Mouse (Mus musculus) kidney, postnatal 4 days (tissue): ENCODE results near the gene Vmn1r143.
"Not testable (repeated sequence)": the region's sequence is repeated elsewhere in the genome, so short reads cannot be mapped to it uniquely, and the experiment has no call there.

Experiments used
- DNase-seq, 2 experiments: peaks; one replicate each; pipeline ENCODE4 v3.0.0; 2021; ENCODE audit warnings: mixed read lengths in 2 of 2

The Vmn1r143 gene

DNA sequence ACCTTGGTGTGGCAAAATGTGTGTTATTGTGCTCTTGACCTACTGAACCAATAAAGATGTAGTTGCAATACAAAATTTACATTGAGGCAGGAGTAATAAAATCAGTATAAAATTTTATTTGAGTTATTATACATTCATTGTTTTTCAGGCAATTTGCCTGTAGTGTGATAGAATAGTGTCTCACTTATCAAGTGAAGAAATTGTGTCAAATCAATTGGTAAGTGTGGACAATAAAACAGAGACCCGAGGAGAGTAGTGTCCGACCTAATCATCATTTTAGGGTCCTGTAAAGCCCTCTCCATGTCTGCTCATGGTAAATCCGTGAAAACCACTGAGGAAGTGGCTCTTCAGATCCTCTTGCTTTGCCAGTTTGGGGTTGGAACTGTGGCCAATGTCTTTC, at the start of gene Vmn1r143:
Gene Vmn1r143, plus strand, starts transcription at position 301 of the 400 bp plus-strand sequence.
- DNase-seq, result not testable (repeated sequence)

DNA sequence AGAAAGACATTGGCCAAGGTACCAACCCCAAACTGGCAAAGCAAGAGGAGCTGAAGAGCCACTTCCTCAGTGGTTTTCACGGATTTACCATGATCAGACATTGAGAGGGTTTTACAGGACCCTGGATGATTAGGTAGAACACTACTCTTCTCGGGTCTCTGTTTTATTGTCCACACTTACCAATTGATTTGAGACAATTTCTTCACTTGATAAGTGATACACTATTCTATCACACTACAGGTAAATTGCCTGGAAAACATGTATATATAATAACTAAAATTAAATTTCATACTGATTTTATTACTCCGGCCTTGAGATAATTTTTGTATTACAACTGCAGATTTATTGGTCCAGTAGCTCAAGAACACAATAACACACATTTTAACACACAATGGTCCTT, 25.2 kb upstream of the Vmn1r143 start, which contains the start of gene Vmn1r142:
Gene Vmn1r142, minus strand, starts transcription at position 101 of the 400 bp plus-strand sequence.
- DNase-seq, result not testable (repeated sequence)

DNA sequence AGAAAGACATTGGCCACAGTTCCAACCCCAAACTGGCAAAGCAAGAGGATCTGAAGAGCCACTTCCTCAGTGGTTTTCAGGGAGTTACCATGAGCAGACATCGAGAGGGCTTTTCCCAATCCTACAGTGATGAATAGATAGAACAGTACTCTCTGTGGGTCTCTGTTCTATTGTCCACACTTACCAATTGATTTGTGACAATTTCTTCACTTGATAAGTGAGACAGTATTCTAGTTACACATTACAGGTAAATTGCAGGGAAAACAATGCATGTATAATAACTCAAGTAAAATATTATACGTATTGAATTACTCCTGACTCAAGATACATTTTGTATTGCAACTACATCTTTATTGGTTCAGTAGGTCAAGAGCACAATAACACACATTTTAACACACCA, 12.0 kb downstream of the Vmn1r143 start, which contains the start of gene Gm8653:
Gene Gm8653, minus strand, starts transcription at position 101 of the 400 bp plus-strand sequence.
- not testable (repeated sequence) for DNase-seq

DNA sequence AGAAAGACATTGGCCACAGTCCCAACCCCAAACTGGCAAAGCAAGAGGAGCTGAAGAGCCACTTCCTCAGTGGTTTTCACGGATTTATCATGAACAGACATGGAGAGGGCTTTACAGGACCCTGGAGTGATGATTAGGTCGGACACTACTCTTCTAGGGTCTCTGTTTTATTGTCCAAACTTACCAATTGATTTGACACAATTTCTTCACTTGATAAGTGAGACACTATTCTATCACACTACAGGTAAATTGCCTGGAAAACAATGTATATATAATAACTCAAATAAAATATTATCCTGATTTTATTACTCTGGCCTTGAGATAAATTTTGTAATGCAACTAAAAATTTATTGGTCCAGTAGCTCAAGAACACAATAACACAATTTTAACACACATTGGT, 40.2 kb downstream of the Vmn1r143 start, which contains the start of gene Gm8453:
Gene Gm8453, minus strand, starts transcription at position 101 of the 400 bp plus-strand sequence.
- not testable (repeated sequence) for DNase-seq
